Mouse (Mus musculus): ENCODE measurements around the gene Dcakd. TPM values are rescaled to one million over a fixed set of nuclear protein-coding genes. Genes with fewer than 3 reads are reported as not detected.

The Dcakd gene
- polyA plus RNA-seq (2014; fragmentation: Nextera tagmentation; extraction: Ambion mirVana): 225 and 229 TPM in 2 replicates

DNA sequence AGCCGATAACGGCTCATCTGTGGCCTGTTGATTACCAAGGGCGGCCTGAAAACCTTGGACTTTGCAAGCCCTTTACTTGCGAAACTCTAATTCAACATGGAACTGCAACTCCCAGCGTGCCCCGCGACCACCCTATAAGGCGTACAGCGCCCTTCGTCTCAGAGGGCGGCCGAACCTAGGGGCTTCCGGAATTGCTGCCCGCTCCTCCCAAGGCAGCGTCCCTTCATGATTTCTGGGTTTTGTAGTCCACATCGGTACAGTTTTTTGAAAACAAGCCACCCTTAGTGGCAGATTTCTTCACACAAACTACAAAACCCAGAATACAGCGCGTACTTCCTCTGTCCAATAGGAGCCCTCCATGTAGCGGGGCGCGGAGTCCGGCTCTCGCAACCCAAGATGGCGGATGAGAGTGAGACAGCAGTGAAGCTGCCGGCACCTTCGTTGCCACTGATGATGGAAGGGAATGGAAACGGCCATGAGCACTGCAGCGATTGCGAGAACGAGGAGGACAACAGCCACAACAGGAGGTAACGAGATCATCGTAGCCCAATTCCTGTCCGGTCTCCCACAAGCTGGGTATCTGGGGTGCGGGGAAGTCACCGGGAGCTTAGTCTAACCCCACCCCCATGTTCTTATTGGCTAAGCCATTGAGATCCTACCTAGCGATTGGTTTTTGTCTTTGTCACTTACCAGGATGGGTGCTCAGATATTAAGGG, at the start of gene Dcakd, which contains the start of gene Nmt1:
Gene Dcakd (minus strand): TSS at position 158 of the 716 bp plus-strand sequence.
Gene Nmt1 (plus strand): TSS at position 15 of the 716 bp plus-strand sequence.
- peak; percentile 99 for ATAC-seq (ENCODE audit: low FRiP score, low TSS enrichment)
- no peaks in the 10 kb centered on the region for H3K27me3 ChIP-seq (ENCODE audit: control insufficient read depth, insufficient read depth, low read length)

DNA sequence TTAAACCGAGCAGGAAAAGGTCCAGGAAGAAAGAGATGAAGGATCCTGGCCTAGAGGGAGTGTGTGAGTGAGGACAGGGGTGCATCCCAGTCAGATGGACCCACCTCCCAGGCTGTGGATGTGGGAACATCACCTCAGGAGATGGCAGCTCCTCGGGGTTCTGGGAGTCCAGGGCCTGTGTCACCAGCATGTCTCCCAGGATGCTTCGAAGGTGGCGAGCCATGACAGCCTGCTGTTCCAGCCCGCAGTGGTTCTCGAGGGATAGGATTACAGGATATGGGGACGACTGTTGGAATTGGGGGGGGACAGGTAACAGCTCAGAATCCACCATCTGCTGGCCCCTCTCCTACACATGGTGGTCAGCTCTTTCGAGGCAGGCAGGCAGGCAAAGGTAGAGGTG, 48.4 kb upstream of the Dcakd start:
- ATAC-seq (ENCODE audit: low FRiP score, low TSS enrichment): no peak
- Histone ChIP-seq H3K27me3 (ENCODE audit: control insufficient read depth, insufficient read depth, low read length) (peaks cover 9% of the 10 kb centered on the region), H3K4me3 (ENCODE audit: low read length) (no peak overlapping the region), H3K27ac (ENCODE audit: low read depth, low read length) (no peak overlapping the region), H3K36me3 (ENCODE audit: control insufficient read depth, insufficient read depth, low read length) (no peaks in the 10 kb centered on the region; the same call in 1 of the 2 replicates), H3K9ac (ENCODE audit: low read depth, low read length) (no peak overlapping the region), H3K4me2 (replicated peaks; ENCODE audit: low read depth, low read length) (no peak overlapping the region), H3K4me1 (ENCODE audit: control insufficient read depth, insufficient read depth, low read length) (no peaks in the 10 kb centered on the region; the same call in 1 of the 2 replicates), H3K9me3 (ENCODE audit: control insufficient read depth, low read length) (no peaks in the 10 kb centered on the region)
- 52% methylated on average over 8 of the region's 8 CpGs for WGBS

More for the DNA sequence above, at the start of gene Dcakd, which contains the start of gene Nmt1:
- H3K9me3 ChIP-seq (ENCODE audit: control insufficient read depth, low read length): no peaks in the 10 kb centered on the region
- H3K4me2 ChIP-seq (replicated peaks; ENCODE audit: low read depth, low read length): peak within 1 kb of the TSS; percentile 62
- peak within 1 kb of the TSS; percentile 70; the same call in 1 of the 2 replicates for H3K27ac ChIP-seq (ENCODE audit: low read depth, low read length)
- H3K4me1 ChIP-seq (ENCODE audit: control insufficient read depth, insufficient read depth, low read length): peaks cover 5% of the 10 kb centered on the region; the same call in 1 of the 2 replicates
- H3K4me3 ChIP-seq (ENCODE audit: low read length): peak within 1 kb of the TSS; percentile 59
- H3K36me3 ChIP-seq (ENCODE audit: control insufficient read depth, insufficient read depth, low read length): peaks cover 16% of the 10 kb centered on the region
- WGBS: under 1% methylated on average over 36 of the region's 36 CpGs
- peak within 1 kb of the TSS; percentile 72 for H3K9ac ChIP-seq (ENCODE audit: low read depth, low read length)

DNA sequence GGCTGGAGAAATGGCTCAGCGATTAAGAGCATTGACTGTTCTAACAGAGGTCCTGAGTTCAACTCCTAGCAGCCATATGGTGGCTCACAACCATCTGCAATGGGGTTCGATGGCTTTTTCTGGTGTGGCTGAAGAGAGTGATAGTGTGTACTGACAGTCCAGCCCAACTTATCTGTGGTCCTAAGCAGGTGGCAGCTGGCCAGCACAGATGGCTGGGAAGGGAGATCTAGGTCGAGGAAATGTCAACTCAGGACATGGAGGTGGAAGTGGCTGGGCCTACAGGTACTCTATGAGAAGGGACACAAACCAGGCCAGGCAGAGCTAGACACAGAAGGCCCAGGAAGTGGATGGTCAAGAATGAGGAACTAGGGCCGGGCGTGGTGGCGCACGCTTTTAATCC, 47.9 kb upstream of the Dcakd start:
- Histone ChIP-seq H3K9ac (ENCODE audit: low read depth, low read length) (no peak overlapping the region), H3K4me2 (replicated peaks; ENCODE audit: low read depth, low read length) (no peak overlapping the region), H3K4me1 (ENCODE audit: control insufficient read depth, insufficient read depth, low read length) (no peaks in the 10 kb centered on the region; the same call in 1 of the 2 replicates), H3K36me3 (ENCODE audit: control insufficient read depth, insufficient read depth, low read length) (no peaks in the 10 kb centered on the region; the same call in 1 of the 2 replicates), H3K9me3 (ENCODE audit: control insufficient read depth, low read length) (no peaks in the 10 kb centered on the region), H3K27ac (ENCODE audit: low read depth, low read length) (no peak overlapping the region), H3K27me3 (ENCODE audit: control insufficient read depth, insufficient read depth, low read length) (peaks cover 5% of the 10 kb centered on the region), H3K4me3 (ENCODE audit: low read length) (no peak overlapping the region)
- 89% methylated on average over 7 of the region's 7 CpGs for WGBS
- no peak for ATAC-seq (ENCODE audit: low FRiP score, low TSS enrichment)

DNA sequence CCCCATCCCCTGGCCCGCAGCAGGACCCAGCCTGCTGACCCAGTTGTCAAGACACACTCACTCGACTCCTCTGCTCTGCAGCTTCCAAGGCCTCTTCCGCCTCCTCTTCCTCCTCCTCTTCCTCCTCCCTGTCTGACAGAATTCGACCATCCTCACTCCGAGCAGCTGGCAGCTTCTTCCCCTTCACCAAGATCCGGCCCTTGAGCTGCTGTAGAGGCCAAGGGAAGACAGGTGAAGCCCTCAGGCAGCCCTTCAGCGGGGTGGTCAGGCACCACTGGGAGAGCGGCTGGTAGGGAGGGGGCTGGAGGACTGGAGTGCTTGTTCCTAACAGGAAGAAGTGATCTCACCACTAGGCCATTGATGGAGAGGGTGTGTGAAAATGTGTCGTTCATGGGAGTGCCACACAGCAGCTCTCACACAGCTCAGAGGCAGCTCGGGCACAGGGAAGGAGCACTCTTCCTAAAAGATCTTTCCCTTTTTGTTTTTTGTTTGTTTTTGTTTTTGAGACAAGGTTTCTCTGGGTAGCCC, 46.7 kb upstream of the Dcakd start:
- no peak for ATAC-seq (ENCODE audit: low FRiP score, low TSS enrichment)
- H3K9ac ChIP-seq (ENCODE audit: low read depth, low read length): no peak overlapping the region

DNA sequence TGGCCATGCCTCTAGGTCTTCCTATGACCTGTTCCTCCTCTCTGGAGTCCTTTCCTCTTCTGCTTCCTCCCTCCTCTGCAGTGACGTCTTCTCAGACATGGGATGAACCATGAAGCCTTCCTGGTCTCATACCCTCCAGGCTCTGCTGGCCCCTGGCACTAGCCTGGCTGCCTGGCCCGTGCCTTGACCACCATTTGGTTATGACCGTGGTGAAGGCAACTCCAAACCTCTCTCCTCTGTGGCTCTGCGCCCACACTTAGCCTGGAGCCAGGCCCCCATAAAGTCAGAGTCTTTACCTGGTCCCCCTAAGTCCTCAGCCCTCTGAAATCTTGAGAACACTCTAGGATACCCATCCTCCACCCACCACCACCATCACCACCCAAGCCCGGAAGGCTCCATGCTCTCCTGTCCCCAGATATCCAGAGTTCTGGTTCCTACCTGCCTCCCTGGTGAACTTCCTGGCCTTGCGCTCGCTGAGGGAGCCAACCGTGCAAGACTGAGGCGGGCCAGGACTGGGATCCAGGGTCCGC, 46.1 kb upstream of the Dcakd start:
- H3K27ac ChIP-seq (ENCODE audit: low read depth, low read length): no peak overlapping the region
- WGBS: 63% methylated on average over 10 of the region's 10 CpGs
- ATAC-seq (ENCODE audit: low FRiP score, low TSS enrichment): no peak

More for the DNA sequence above, 46.7 kb upstream of the Dcakd start:
- Histone ChIP-seq H3K4me2 (replicated peaks; ENCODE audit: low read depth, low read length) (no peak overlapping the region), H3K36me3 (ENCODE audit: control insufficient read depth, insufficient read depth, low read length) (peaks cover 10% of the 10 kb centered on the region; the same call in 1 of the 2 replicates), H3K4me3 (ENCODE audit: low read length) (no peak overlapping the region), H3K9me3 (ENCODE audit: control insufficient read depth, low read length) (no peaks in the 10 kb centered on the region), H3K4me1 (ENCODE audit: control insufficient read depth, insufficient read depth, low read length) (no peaks in the 10 kb centered on the region), H3K27me3 (ENCODE audit: control insufficient read depth, insufficient read depth, low read length) (no peaks in the 10 kb centered on the region), H3K27ac (ENCODE audit: low read depth, low read length) (no peak overlapping the region)
- 23% methylated on average over 10 of the region's 10 CpGs for WGBS

DNA sequence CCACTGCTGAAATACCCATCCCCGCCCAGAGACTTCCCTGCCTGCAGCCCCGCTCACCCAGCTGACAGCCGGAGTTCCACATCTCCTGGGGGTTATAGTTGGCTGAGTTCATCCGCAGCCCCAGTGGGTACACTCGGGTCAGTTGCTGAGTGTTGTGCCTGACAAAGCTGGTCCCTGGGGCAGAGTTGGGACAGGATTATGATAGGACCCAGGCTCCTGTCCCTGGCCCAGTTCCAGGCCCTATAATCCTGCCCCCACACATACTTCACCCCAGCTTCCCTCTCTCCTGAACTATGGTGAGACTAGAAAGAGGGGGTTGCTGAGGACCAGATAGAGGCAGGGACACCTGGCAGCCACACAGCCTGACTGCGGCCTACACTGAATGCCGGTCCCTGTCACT, 45.5 kb upstream of the Dcakd start:
- H3K9me3 ChIP-seq (ENCODE audit: control insufficient read depth, low read length): no peaks in the 10 kb centered on the region
- no peak for ATAC-seq (ENCODE audit: low FRiP score, low TSS enrichment)
- H3K9ac ChIP-seq (ENCODE audit: low read depth, low read length): no peak overlapping the region
- 89% methylated on average over 7 of the region's 7 CpGs for WGBS
- peaks cover 21% of the 10 kb centered on the region for H3K36me3 ChIP-seq (ENCODE audit: control insufficient read depth, insufficient read depth, low read length)
- H3K27me3 ChIP-seq (ENCODE audit: control insufficient read depth, insufficient read depth, low read length): no peaks in the 10 kb centered on the region
- H3K4me2 ChIP-seq (replicated peaks; ENCODE audit: low read depth, low read length): no peak overlapping the region
- no peaks in the 10 kb centered on the region for H3K4me1 ChIP-seq (ENCODE audit: control insufficient read depth, insufficient read depth, low read length)
- no peak overlapping the region for H3K27ac ChIP-seq (ENCODE audit: low read depth, low read length)
- H3K4me3 ChIP-seq (ENCODE audit: low read length): no peak overlapping the region

More for the DNA sequence above, 46.1 kb upstream of the Dcakd start:
- Histone ChIP-seq H3K4me1 (ENCODE audit: control insufficient read depth, insufficient read depth, low read length) (no peaks in the 10 kb centered on the region), H3K4me3 (ENCODE audit: low read length) (no peak overlapping the region), H3K4me2 (replicated peaks; ENCODE audit: low read depth, low read length) (no peak overlapping the region), H3K36me3 (ENCODE audit: control insufficient read depth, insufficient read depth, low read length) (peaks cover 16% of the 10 kb centered on the region), H3K9ac (ENCODE audit: low read depth, low read length) (no peak overlapping the region), H3K27me3 (ENCODE audit: control insufficient read depth, insufficient read depth, low read length) (no peaks in the 10 kb centered on the region), H3K9me3 (ENCODE audit: control insufficient read depth, low read length) (no peaks in the 10 kb centered on the region)

DNA sequence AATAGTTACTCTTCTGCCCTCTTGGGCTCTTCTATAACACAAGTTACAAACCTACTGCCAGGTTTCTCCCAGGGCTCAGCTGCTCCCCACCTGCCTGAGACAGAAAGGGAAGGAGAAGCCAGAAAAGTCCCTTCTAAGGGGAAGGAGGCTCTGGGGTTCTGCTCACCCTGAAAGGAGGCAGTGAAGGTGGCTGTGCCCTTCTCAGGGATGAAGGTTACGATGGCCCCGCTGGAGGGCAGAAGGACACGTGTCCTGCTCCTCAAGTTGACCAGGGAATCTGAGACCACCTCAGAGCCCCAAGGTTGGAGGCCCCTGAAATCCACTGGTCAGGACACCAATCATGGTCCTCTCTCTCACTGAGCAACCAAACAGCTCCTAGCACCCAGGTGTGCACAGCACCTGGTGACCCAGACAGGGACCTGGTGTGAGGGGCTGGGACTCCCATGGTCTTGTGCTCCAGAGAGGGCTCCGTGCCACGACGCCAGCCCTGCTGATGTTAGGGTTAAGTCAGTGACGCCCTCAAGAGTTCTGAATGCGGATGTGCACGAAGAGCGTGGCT, 42.3 kb upstream of the Dcakd start:
- 90% methylated on average over 10 of the region's 10 CpGs for WGBS
- no peaks in the 10 kb centered on the region for H3K27me3 ChIP-seq (ENCODE audit: control insufficient read depth, insufficient read depth, low read length)

DNA sequence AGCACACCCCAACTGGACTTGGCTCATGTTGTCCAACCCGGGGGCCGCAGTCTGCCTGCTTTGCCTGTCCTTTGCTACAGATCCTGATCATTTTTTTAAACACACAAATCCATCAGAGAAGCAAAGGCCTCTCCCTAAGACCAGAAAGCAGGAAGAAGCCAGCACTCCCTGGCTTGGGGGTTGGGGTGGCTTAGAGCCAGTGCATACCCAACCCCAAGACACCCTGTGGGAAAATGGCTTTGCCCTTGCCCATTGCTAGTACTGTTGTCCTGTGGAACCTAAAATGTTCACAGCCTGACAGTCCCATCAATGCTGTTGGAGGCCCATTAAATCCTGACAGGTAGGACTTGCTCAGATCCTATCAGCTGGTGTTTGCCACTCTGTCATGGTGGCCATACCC, 41.6 kb upstream of the Dcakd start:
- no peak overlapping the region for H3K9ac ChIP-seq (ENCODE audit: low read depth, low read length)
- no peaks in the 10 kb centered on the region for H3K4me1 ChIP-seq (ENCODE audit: control insufficient read depth, insufficient read depth, low read length)
- H3K27ac ChIP-seq (ENCODE audit: low read depth, low read length): no peak overlapping the region
- H3K4me3 ChIP-seq (ENCODE audit: low read length): no peak overlapping the region
- no peak for ATAC-seq (ENCODE audit: low FRiP score, low TSS enrichment)
- no peak overlapping the region for H3K4me2 ChIP-seq (replicated peaks; ENCODE audit: low read depth, low read length)
- WGBS: 93% methylated on average over 2 of the region's 2 CpGs
- H3K27me3 ChIP-seq (ENCODE audit: control insufficient read depth, insufficient read depth, low read length): no peaks in the 10 kb centered on the region
- peaks cover 59% of the 10 kb centered on the region for H3K36me3 ChIP-seq (ENCODE audit: control insufficient read depth, insufficient read depth, low read length)
- H3K9me3 ChIP-seq (ENCODE audit: control insufficient read depth, low read length): no peaks in the 10 kb centered on the region

More for the DNA sequence above, 42.3 kb upstream of the Dcakd start:
- H3K4me3 ChIP-seq (ENCODE audit: low read length): no peak overlapping the region
- H3K4me1 ChIP-seq (ENCODE audit: control insufficient read depth, insufficient read depth, low read length): no peaks in the 10 kb centered on the region
- no peak overlapping the region for H3K27ac ChIP-seq (ENCODE audit: low read depth, low read length)
- H3K9me3 ChIP-seq (ENCODE audit: control insufficient read depth, low read length): no peaks in the 10 kb centered on the region
- H3K36me3 ChIP-seq (ENCODE audit: control insufficient read depth, insufficient read depth, low read length): peaks cover 54% of the 10 kb centered on the region
- no peak overlapping the region for H3K4me2 ChIP-seq (replicated peaks; ENCODE audit: low read depth, low read length)
- no peak overlapping the region for H3K9ac ChIP-seq (ENCODE audit: low read depth, low read length)
- no peak for ATAC-seq (ENCODE audit: low FRiP score, low TSS enrichment)
